Mouse (Mus musculus): Measurements from ENCODE around the gene C2cd4d. TPM values are rescaled to one million over a fixed set of nuclear protein-coding genes. Genes with fewer than 3 reads are reported as not detected.

Gene C2cd4d
- polyA plus RNA-seq (2015; fragmentation: Nextera tagmentation; extraction: Ambion mirVana): 1.7 and 2.2 TPM in 2 replicates

GRCm38 (mm10) chr3:94362138-94362537, at the start of gene C2cd4d:
TSS of gene C2cd4d (plus strand) at chr3:94362438.

GRCm38 (mm10) chr3:94341959-94342422, 20.2 kb upstream of the C2cd4d start, which contains the start of gene Them5:
TSS of gene Them5 (plus strand) at chr3:94342099.

GRCm38 (mm10) chr3:94372641-94373040, 10.4 kb downstream of the C2cd4d start, which contains the start of gene Rorc:
TSS of gene Rorc (plus strand) at chr3:94372794.

GRCm38 (mm10) chr3:94398217-94398616, 36.0 kb downstream of the C2cd4d start, which contains the start of gene Lingo4:
TSS of gene Lingo4 (plus strand) at chr3:94398517.

GRCm38 (mm10) chr3:94413031-94413679, 50.9 kb downstream of the C2cd4d start, which contains the start of gene Tdrkh:
TSS of gene Tdrkh (plus strand) at chr3:94413273.

Other genes starting within 250 kb of the C2cd4d start
- not detected in 2 replicates for gene Gm10696, start 184.2 kb upstream of the C2cd4d start, polyA plus RNA-seq (2015; fragmentation: Nextera tagmentation; extraction: Ambion mirVana)
- not detected in 2 replicates for gene Gm5286, start 165.7 kb upstream of the C2cd4d start, polyA plus RNA-seq (2015; fragmentation: Nextera tagmentation; extraction: Ambion mirVana)
- not detected in 2 replicates for gene Gm4778, start 98.4 kb upstream of the C2cd4d start, polyA plus RNA-seq (2015; fragmentation: Nextera tagmentation; extraction: Ambion mirVana)
- 15.5 and 24.3 TPM in 2 replicates for gene Them4, start 52.3 kb upstream of the C2cd4d start, polyA plus RNA-seq (2015; fragmentation: Nextera tagmentation; extraction: Ambion mirVana)
- not detected in 2 replicates for gene Them5, start 20.3 kb upstream of the C2cd4d start, polyA plus RNA-seq (2015; fragmentation: Nextera tagmentation; extraction: Ambion mirVana)
- gene Rorc, start 10.4 kb downstream of the C2cd4d start, polyA plus RNA-seq (2015; fragmentation: Nextera tagmentation; extraction: Ambion mirVana): 4.4 and 5.9 TPM in 2 replicates
- gene Lingo4, start 36.1 kb downstream of the C2cd4d start, polyA plus RNA-seq (2015; fragmentation: Nextera tagmentation; extraction: Ambion mirVana): 0.14 and 0.57 TPM in 2 replicates
- 11.8 and 17.9 TPM in 2 replicates for gene Tdrkh, start 50.8 kb downstream of the C2cd4d start, polyA plus RNA-seq (2015; fragmentation: Nextera tagmentation; extraction: Ambion mirVana)
- gene Mrpl9, start 80.9 kb downstream of the C2cd4d start, polyA plus RNA-seq (2015; fragmentation: Nextera tagmentation; extraction: Ambion mirVana): 68.0 and 70.0 TPM in 2 replicates
- 0.32 and 0.33 TPM in 2 replicates for gene Oaz3, start 81.5 kb downstream of the C2cd4d start, polyA plus RNA-seq (2015; fragmentation: Nextera tagmentation; extraction: Ambion mirVana)
- 62.1 and 70.2 TPM in 2 replicates for gene Celf3, start 115.9 kb downstream of the C2cd4d start, polyA plus RNA-seq (2015; fragmentation: Nextera tagmentation; extraction: Ambion mirVana)
- 37.1 and 41.1 TPM in 2 replicates for gene Riiad1, start 117.9 kb downstream of the C2cd4d start, polyA plus RNA-seq (2015; fragmentation: Nextera tagmentation; extraction: Ambion mirVana)
- gene Snx27, start 220.3 kb downstream of the C2cd4d start, polyA plus RNA-seq (2015; fragmentation: Nextera tagmentation; extraction: Ambion mirVana): 18.4 and 26.9 TPM in 2 replicates